Mouse (Mus musculus): ENCODE results near the gene Ccdc9. TPM values are rescaled to one million over a fixed set of nuclear protein-coding genes. Genes with fewer than 3 reads are reported as not detected.
"Not testable (repeated sequence)": the region's sequence is repeated elsewhere in the genome, so short reads cannot be mapped to it uniquely, and the experiment has no call there.

Ccdc9 gene
- polyA plus RNA-seq, 1 experiment from 2014 or later: 14.8 TPM

DNA sequence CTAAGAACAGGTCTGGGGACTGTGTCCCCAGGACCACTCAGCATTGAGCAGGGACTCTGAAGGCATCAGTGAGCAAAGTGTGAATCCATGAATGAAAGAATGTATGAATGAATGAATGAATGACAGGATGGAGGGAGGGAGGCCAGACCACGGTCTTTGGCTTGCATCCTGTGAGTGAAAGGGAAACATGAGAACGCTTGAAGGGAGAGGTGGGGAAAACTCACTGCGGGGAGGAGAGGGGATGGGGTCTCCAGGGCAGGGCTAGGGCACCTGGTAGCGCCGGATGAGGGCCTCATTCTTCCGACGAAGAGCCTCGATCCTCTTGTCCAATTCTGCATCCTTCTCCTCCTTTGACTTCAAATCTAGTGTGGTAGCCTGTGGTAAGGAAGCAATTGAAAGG lies 2.6 kb downstream of the Ccdc9 start:
- no peaks in the 10 kb centered on the region for H3K27me3 ChIP-seq (ENCODE audit: control insufficient read depth, insufficient read depth, low read length)
- no peak overlapping the region for H3K27ac ChIP-seq (ENCODE audit: low read depth, low read length)
- H3K4me2 ChIP-seq (ENCODE audit: low read depth, low read length): no peak overlapping the region
- H3K9me3 ChIP-seq (ENCODE audit: control insufficient read depth, low read length): no peaks in the 10 kb centered on the region
- no peak overlapping the region for H3K9ac ChIP-seq (replicated peaks; ENCODE audit: low read depth, low read length)
- 89% methylated on average over 8 of the region's 8 CpGs for WGBS
- H3K4me3 ChIP-seq (ENCODE audit: low read depth, low read length): no peak overlapping the region
- ATAC-seq (ENCODE audit: low read depth): no peak
- 0 out of 2 replicates have a peak, but pooled peaks cover 5% of the 10 kb centered on the region for H3K4me1 ChIP-seq (ENCODE audit: control insufficient read depth, insufficient read depth, low read length)
- peaks cover 22% of the 10 kb centered on the region; the same call in 1 of the 2 replicates for H3K36me3 ChIP-seq (ENCODE audit: control insufficient read depth, insufficient read depth, low read length)

DNA sequence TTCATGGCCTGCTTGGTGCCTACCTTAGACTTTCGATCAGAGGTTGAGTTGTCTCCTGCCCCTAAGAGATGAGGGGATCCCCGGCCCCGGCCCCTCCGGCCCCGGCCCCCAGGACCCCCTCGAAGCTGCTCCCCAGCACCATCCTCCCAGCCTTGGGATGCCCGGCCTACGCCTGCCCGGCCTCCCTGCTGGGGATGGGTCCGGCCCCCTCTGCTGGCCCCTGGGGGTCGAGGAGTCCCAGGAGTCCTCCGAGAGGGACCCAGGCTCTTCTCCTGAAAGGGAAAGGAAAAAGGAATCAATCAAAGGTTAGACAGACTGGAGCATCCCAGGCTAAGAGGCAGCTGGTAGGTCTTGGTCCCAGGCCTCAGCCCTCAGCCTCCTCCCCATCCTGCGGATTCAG lies 4.3 kb downstream of the Ccdc9 start:
- H3K36me3 ChIP-seq (ENCODE audit: control insufficient read depth, insufficient read depth, low read length): peaks cover 32% of the 10 kb centered on the region
- 95% methylated on average over 13 of the region's 13 CpGs for WGBS
- no peaks in the 10 kb centered on the region for H3K27me3 ChIP-seq (ENCODE audit: control insufficient read depth, insufficient read depth, low read length)
- H3K4me2 ChIP-seq (ENCODE audit: low read depth, low read length): no peak overlapping the region
- H3K9ac ChIP-seq (replicated peaks; ENCODE audit: low read depth, low read length): no peak overlapping the region
- H3K4me3 ChIP-seq (ENCODE audit: low read depth, low read length): no peak overlapping the region
- ATAC-seq (ENCODE audit: low read depth): no peak
- H3K9me3 ChIP-seq (ENCODE audit: control insufficient read depth, low read length): no peaks in the 10 kb centered on the region
- no peak overlapping the region for H3K27ac ChIP-seq (ENCODE audit: low read depth, low read length)
- H3K4me1 ChIP-seq (ENCODE audit: control insufficient read depth, insufficient read depth, low read length): 0 out of 2 replicates have a peak, but pooled peaks cover 5% of the 10 kb centered on the region

DNA sequence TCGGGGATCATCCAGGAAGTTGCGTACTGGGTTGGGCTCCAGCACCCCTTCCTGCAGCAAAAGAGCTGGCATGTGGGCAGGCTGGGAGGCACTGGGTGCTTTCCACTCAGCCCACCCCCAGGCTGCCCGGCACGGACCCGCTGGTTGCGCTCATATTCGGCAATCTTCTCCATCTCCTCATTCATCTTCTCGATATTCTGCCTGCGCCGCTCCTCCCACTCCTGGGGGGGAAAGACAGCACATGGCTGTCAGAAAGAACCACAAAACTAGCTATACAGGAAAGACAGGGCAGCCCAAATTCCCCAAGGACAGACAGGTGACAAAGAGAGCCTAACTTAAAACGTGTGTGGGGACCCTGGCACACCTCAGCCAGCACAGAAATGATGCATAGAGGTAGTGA lies 5.9 kb downstream of the Ccdc9 start:
- Histone ChIP-seq H3K9me3 (ENCODE audit: control insufficient read depth, low read length) (no peaks in the 10 kb centered on the region), H3K27me3 (ENCODE audit: control insufficient read depth, insufficient read depth, low read length) (no peaks in the 10 kb centered on the region), H3K27ac (ENCODE audit: low read depth, low read length) (no peak overlapping the region), H3K4me1 (ENCODE audit: control insufficient read depth, insufficient read depth, low read length) (0 out of 2 replicates have a peak, but pooled peaks cover 4% of the 10 kb centered on the region), H3K36me3 (ENCODE audit: control insufficient read depth, insufficient read depth, low read length) (peaks cover 47% of the 10 kb centered on the region), H3K4me2 (ENCODE audit: low read depth, low read length) (no peak overlapping the region), H3K9ac (replicated peaks; ENCODE audit: low read depth, low read length) (no peak overlapping the region), H3K4me3 (ENCODE audit: low read depth, low read length) (no peak overlapping the region)
- WGBS: 92% methylated on average over 11 of the region's 11 CpGs
- no peak for ATAC-seq (ENCODE audit: low read depth)

DNA sequence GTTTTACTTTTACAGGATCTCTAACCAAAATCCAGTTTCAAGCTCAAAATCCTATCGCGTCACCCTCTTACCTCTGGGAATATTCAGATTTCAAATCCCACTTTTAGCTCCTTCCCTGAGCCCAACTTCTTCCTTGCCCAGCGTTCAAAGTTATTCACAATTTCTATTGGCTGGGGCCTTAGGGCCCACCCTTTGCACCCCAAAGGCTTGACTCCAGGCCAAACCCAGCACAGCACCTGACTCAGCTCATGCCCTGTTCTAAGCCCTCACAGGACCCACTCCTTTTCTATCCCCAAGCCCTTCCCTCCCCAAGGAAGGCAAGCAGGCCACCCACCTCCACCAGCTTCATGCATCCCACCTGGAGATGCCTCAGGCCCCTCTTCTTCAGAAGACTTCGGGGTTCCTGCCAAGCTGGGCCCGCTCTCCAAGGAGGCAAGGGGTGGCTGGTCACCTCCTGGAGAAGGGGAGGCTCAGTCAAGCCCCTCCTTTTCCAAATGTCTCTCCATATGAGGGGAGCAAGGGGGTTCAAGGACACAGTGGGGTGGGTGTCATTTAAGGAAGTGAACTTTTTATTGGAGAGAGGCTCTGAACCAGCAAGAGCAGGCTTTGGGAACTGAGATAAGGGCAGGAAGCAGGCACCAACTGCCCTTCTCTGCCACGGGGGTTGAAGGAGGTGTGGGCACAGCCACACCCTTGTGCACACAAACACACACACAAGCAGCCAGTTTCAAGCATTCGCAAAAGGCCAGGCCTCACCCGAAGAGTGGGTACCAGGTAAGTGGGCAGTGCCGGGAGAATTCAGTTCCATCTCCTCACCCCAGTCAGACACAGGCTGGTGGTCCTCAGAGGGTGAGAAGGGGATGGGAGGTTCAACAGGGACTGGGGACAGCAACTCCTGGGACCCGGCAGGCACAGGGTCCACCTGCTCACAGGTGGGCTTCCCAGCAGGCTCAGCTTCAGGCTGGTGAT lies 11.4 kb downstream of the Ccdc9 start:
- 88% methylated on average over 10 of the region's 10 CpGs for WGBS
- H3K4me1 ChIP-seq (ENCODE audit: control insufficient read depth, insufficient read depth, low read length): peaks cover 20% of the 10 kb centered on the region
- no peaks in the 10 kb centered on the region for H3K27me3 ChIP-seq (ENCODE audit: control insufficient read depth, insufficient read depth, low read length)
- H3K27ac ChIP-seq (ENCODE audit: low read depth, low read length): no peak overlapping the region
- no peak for ATAC-seq (ENCODE audit: low read depth)
- no peak overlapping the region for H3K4me3 ChIP-seq (ENCODE audit: low read depth, low read length)
- no peaks in the 10 kb centered on the region for H3K9me3 ChIP-seq (ENCODE audit: control insufficient read depth, low read length)
- no peak overlapping the region for H3K9ac ChIP-seq (replicated peaks; ENCODE audit: low read depth, low read length)
- H3K4me2 ChIP-seq (ENCODE audit: low read depth, low read length): no peak overlapping the region
- peaks cover 25% of the 10 kb centered on the region for H3K36me3 ChIP-seq (ENCODE audit: control insufficient read depth, insufficient read depth, low read length)

DNA sequence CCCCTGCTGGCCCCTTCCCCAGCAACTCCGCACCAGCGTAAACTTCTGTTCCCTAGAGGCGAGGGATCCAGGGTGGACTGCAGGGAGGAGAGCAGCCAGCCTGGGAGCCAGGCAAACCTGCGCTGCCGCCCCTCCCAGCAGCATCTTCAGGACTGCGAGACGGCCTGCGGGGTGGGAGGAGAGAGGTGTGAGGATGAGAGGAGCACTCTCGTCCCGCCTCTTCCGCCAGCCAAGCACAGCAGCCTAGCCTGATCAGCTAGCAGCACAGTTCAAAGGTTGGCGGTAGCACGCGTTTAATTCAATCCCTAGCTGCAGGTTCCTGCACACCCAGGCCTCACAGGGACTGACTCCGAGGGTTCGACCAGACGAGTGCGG lies 12.8 kb downstream of the Ccdc9 start:
- Histone ChIP-seq H3K4me1 (ENCODE audit: control insufficient read depth, insufficient read depth, low read length) (peaks cover 20% of the 10 kb centered on the region), H3K9ac (replicated peaks; ENCODE audit: low read depth, low read length) (peak overlapping the region; percentile 59), H3K9me3 (ENCODE audit: control insufficient read depth, low read length) (no peaks in the 10 kb centered on the region), H3K27me3 (ENCODE audit: control insufficient read depth, insufficient read depth, low read length) (no peaks in the 10 kb centered on the region), H3K4me3 (ENCODE audit: low read depth, low read length) (peak overlapping the region; percentile 76), H3K36me3 (ENCODE audit: control insufficient read depth, insufficient read depth, low read length) (peaks cover 25% of the 10 kb centered on the region), H3K27ac (ENCODE audit: low read depth, low read length) (peak overlapping the region; percentile 94), H3K4me2 (ENCODE audit: low read depth, low read length) (peak overlapping the region; percentile 77)
- WGBS: under 1% methylated on average over 18 of the region's 18 CpGs
- ATAC-seq (ENCODE audit: low read depth): peak; percentile 76

DNA sequence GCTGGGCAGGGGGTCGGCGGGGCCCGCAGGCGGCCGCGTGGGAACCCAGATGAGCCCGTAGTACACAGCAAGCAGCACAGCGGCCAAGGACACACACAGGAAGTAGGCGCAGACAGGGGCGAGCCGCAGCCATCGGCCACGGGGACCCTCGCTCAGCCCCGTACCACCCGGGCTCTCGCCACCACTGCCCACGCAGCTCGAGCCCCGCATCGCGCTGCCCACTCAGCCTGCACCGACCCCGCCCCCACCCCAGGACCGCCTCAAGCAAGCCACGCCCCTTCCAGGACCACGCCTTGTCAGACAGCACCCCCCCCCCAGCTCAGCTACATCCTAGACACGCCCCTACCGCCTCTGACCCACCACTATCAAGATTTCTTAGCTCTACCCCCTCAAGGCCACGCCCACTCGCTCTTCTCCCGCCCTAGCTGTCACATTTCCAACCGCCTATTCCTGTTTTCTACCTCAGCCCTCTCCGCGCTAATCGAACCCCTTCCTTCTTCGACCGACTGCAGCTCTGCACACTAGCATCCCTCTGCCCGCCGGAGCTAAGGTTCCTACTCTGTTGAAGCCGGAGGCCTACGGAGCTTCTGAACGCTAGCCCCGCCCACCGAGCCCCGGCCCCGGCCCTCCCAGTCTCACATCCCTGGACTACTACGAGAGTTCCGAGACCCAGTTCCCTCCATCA lies 13.4 kb downstream of the Ccdc9 start, which contains the start of gene Inafm1:
Gene Inafm1, minus strand, starts transcription at position 537 of the 685 bp plus-strand sequence.
- Histone ChIP-seq H3K9me3 (ENCODE audit: control insufficient read depth, low read length) (no peaks in the 10 kb centered on the region), H3K4me1 (ENCODE audit: control insufficient read depth, insufficient read depth, low read length) (peaks cover 20% of the 10 kb centered on the region), H3K9ac (replicated peaks; ENCODE audit: low read depth, low read length) (peak within 1 kb of the TSS; percentile 88), H3K27me3 (ENCODE audit: control insufficient read depth, insufficient read depth, low read length) (no peaks in the 10 kb centered on the region), H3K36me3 (ENCODE audit: control insufficient read depth, insufficient read depth, low read length) (peaks cover 23% of the 10 kb centered on the region), H3K4me3 (ENCODE audit: low read depth, low read length) (peak within 1 kb of the TSS; percentile 76), H3K27ac (ENCODE audit: low read depth, low read length) (peak within 1 kb of the TSS; percentile 94), H3K4me2 (ENCODE audit: low read depth, low read length) (peak within 1 kb of the TSS; percentile 77)
- 2% methylated on average over 35 of the region's 49 CpGs for WGBS
- peak; percentile 81 for ATAC-seq (ENCODE audit: low read depth)

DNA sequence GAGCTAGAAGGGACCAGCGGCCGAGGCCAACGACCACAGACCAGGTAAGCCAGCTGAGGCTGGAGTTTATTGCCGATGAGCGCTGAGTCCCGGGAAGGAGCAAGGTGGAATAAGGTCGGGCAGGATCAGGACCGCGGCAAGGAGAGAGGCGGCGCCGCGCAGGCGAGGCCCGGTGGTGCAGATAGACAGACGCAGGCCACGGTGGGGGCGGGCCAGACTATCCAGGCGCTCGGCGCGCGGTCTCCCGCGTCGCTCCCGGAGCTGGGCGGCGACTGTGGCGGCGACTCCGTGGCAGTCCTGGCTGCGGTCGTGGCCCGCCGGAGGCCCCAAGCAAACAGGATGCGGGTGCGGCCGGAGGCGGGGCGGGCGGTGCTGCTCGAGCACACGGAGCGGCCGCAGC lies 13.9 kb downstream of the Ccdc9 start:
- peak; percentile 80 for ATAC-seq (ENCODE audit: low read depth)
- no peaks in the 10 kb centered on the region for H3K27me3 ChIP-seq (ENCODE audit: control insufficient read depth, insufficient read depth, low read length)
- H3K4me3 ChIP-seq (ENCODE audit: low read depth, low read length): peak overlapping the region; percentile 76
- H3K9me3 ChIP-seq (ENCODE audit: control insufficient read depth, low read length): no peaks in the 10 kb centered on the region
- H3K4me1 ChIP-seq (ENCODE audit: control insufficient read depth, insufficient read depth, low read length): peaks cover 20% of the 10 kb centered on the region
- peak overlapping the region; percentile 88 for H3K9ac ChIP-seq (replicated peaks; ENCODE audit: low read depth, low read length)
- H3K36me3 ChIP-seq (ENCODE audit: control insufficient read depth, insufficient read depth, low read length): peaks cover 18% of the 10 kb centered on the region
- WGBS: under 1% methylated on average over 38 of the region's 46 CpGs
- peak overlapping the region; percentile 94 for H3K27ac ChIP-seq (ENCODE audit: low read depth, low read length)
- H3K4me2 ChIP-seq (ENCODE audit: low read depth, low read length): peak overlapping the region; percentile 77

DNA sequence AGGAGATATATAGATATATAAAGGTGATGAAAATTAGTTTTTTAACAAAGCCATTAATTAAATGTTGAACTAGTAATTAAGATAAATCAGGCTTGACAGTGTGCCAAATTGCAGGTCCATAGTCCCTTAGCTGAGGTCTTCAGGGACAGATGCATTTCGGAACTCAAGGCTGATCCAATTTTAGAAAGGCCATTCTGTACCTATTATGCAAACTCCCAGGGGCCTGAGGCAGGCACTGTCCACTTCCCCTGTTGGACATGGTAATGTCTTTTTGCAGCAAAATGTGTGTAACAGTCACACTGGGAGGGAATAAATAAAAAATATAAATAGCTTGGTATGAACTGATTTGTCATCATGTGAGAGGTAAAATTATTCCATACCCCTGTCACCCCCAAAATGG lies 15.5 kb downstream of the Ccdc9 start:
- peaks cover 20% of the 10 kb centered on the region for H3K4me1 ChIP-seq (ENCODE audit: control insufficient read depth, insufficient read depth, low read length)
- H3K9me3 ChIP-seq (ENCODE audit: control insufficient read depth, low read length): no peaks in the 10 kb centered on the region
- peaks cover 3% of the 10 kb centered on the region; the same call in 1 of the 2 replicates for H3K36me3 ChIP-seq (ENCODE audit: control insufficient read depth, insufficient read depth, low read length)
- peak overlapping the region; percentile 12; the same call in 1 of the 2 replicates for H3K4me3 ChIP-seq (ENCODE audit: low read depth, low read length)
- WGBS: 32% methylated on average over 1 of the region's 1 CpGs
- no peak for ATAC-seq (ENCODE audit: low read depth)
- no peak overlapping the region; the same call in 1 of the 2 replicates for H3K9ac ChIP-seq (replicated peaks; ENCODE audit: low read depth, low read length)
- H3K27me3 ChIP-seq (ENCODE audit: control insufficient read depth, insufficient read depth, low read length): no peaks in the 10 kb centered on the region
- H3K4me2 ChIP-seq (ENCODE audit: low read depth, low read length): peak overlapping the region; percentile 77; the same call in 1 of the 2 replicates
- no peak overlapping the region for H3K27ac ChIP-seq (ENCODE audit: low read depth, low read length)

DNA sequence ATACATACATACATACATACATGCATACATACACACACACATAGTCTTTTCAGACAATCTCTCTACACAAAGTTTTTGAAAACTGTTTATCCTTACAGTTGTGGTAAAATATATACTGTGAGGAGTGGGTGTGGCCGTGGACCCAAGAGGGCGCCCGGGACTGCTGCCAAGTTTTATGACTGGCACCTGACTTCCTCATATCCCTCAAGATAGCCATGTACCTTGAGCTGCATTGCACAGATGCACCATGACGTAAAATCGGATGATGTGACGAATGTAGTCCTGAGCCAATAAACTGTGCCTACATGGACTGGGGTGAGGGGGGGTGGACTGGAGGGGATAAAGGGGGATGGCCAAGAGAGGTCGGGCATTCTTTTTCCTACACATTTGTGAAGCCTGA lies 20.0 kb downstream of the Ccdc9 start:
- H3K27me3 ChIP-seq (ENCODE audit: control insufficient read depth, insufficient read depth, low read length); H3K9ac ChIP-seq (replicated peaks; ENCODE audit: low read depth, low read length); H3K4me1 ChIP-seq (ENCODE audit: control insufficient read depth, insufficient read depth, low read length); H3K4me3 ChIP-seq (ENCODE audit: low read depth, low read length); ATAC-seq (ENCODE audit: low read depth); H3K27ac ChIP-seq (ENCODE audit: low read depth, low read length); H3K4me2 ChIP-seq (ENCODE audit: low read depth, low read length); H3K9me3 ChIP-seq (ENCODE audit: control insufficient read depth, low read length); H3K36me3 ChIP-seq (ENCODE audit: control insufficient read depth, insufficient read depth, low read length): not testable (repeated sequence)
- 86% methylated on average over 7 of the region's 7 CpGs for WGBS
